Mouse (Mus musculus) megakaryocyte, adult 5-6 weeks (primary cell): ENCODE measurements at regions not wholly inside any gene's neighbourhood (a gene's known extent, or its start where the extent isn't known, plus 50 kb on each side); places are given as distances from the start of the nearest gene placed in this dataset.

Experiments
- ATAC-seq: 2 replicates; pipeline ENCODE4 v1.8.0; 2016; ENCODE audit warnings: mild to moderate bottlenecking, inconsistent platforms; ENCODE audit not compliant: poor library complexity, severe bottlenecking

- ATAC-seq = no peak
Measured at GRCm38 (mm10) chr12:77841844-77842415, 352.1 kb upstream of the Gm6657 start.

- ATAC-seq = no peak
Measured at GRCm38 (mm10) chr12:77852595-77853577, 341.2 kb upstream of the Gm6657 start.

- no peak for ATAC-seq
Measured at GRCm38 (mm10) chr12:77854281-77855075, 339.6 kb upstream of the Gm6657 start.

GRCm38 (mm10) chr12:77855796-77856195, 338.2 kb upstream of the Gm6657 start:
- ATAC-seq = no peak

GRCm38 (mm10) chr12:77857281-77857680, 336.8 kb upstream of the Gm6657 start:
- ATAC-seq = no peak

- ATAC-seq = no peak
Measured at GRCm38 (mm10) chr12:77860769-77861557, 333.1 kb upstream of the Gm6657 start.

- no peak for ATAC-seq
Measured at GRCm38 (mm10) chr12:77867947-77868495, 326.0 kb upstream of the Gm6657 start.

GRCm38 (mm10) chr12:77869296-77869695, 324.7 kb upstream of the Gm6657 start:
- no peak for ATAC-seq

- ATAC-seq = 0 out of 2 replicates have a peak, but pooled peaks have one; percentile 35
Measured at GRCm38 (mm10) chr12:77887335-77887734, 306.7 kb upstream of the Gm6657 start.

- ATAC-seq = no peak
Measured at GRCm38 (mm10) chr12:77891452-77891851, 302.6 kb upstream of the Gm6657 start.

- ATAC-seq = no peak
Measured at GRCm38 (mm10) chr12:77894238-77894637, 299.8 kb upstream of the Gm6657 start.

GRCm38 (mm10) chr12:77895508-77895907, 298.5 kb upstream of the Gm6657 start:
- no peak for ATAC-seq

- peak; percentile 43; the same call in 1 of the 2 replicates for ATAC-seq
Measured at GRCm38 (mm10) chr12:77898974-77899373, 295.1 kb upstream of the Gm6657 start.

- no peak for ATAC-seq
Measured at GRCm38 (mm10) chr12:77901254-77901653, 292.8 kb upstream of the Gm6657 start.

GRCm38 (mm10) chr12:77912863-77913554, 281.0 kb upstream of the Gm6657 start:
- ATAC-seq = no peak

- no peak for ATAC-seq
Measured at GRCm38 (mm10) chr12:77928729-77929128, 265.3 kb upstream of the Gm6657 start.

GRCm38 (mm10) chr12:77929571-77929970, 264.5 kb upstream of the Gm6657 start:
- no peak for ATAC-seq

GRCm38 (mm10) chr12:77943960-77944359, 250.1 kb upstream of the Gm6657 start:
- ATAC-seq = no peak

GRCm38 (mm10) chr12:77949474-77950017, 244.5 kb upstream of the Gm6657 start:
- peak; percentile 62; the same call in 1 of the 2 replicates for ATAC-seq
